Mouse (Mus musculus) heart, adult 11 months (tissue): Measurements from ENCODE around the gene Oog1.
A peak's percentile ranks its signal among the peaks of the same experiment; 100 is the strongest.
"Not testable (repeated sequence)": the region's sequence is repeated elsewhere in the genome, so short reads cannot be mapped to it uniquely, and the experiment has no call there.

Source experiments
- DNase-seq: peaks from one replicate; pipeline ENCODE4 v3.0.0; 2022

Gene Oog1

GRCm38 (mm10) chr12:87602388-87602787 lies at the start of gene Oog1:
Oog1 (plus strand) TSS chr12:87602688.
- not testable (repeated sequence) for DNase-seq

- DNase-seq, result peak; percentile 13
Measured at GRCm38 (mm10) chr12:87601388-87601787, 1.1 kb upstream of the Oog1 start.

GRCm38 (mm10) chr12:87618569-87618968 lies 16.1 kb downstream of the Oog1 start, which contains the start of gene Gm4027:
Gm4027 (plus strand) TSS chr12:87618869.
- DNase-seq, result not testable (repeated sequence)

GRCm38 (mm10) chr12:87644520-87644919 lies 42.0 kb downstream of the Oog1 start, which contains the start of gene Gm16381:
Gm16381 (minus strand) TSS chr12:87644620.
- not testable (repeated sequence) for DNase-seq

GRCm38 (mm10) chr12:87652916-87653703 lies 50.6 kb downstream of the Oog1 start:
- not testable (repeated sequence) for DNase-seq
